ENCODE assay signal across 8 mouse cellular contexts in the genomic region with DNA sequence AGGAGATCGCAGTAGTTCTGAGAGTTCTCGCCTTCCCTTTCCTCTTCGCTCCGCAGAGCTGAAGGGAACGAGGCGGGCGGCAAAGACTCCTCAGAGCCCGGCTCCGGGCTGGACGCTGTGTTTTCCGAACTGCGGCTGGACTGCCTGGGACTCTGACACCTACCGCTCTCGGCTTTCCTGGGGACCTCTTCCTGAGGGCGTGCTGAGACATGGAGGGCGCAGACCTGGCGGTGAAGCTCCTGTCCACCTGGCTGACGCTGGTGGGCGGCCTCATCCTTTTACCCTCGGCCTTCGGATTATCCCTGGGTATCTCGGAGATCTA. TPM values are rescaled to one million over a fixed set of nuclear protein-coding genes. Genes with fewer than 3 reads are reported as not detected.
DNase-seq lines count a peak whose midpoint lies in the region; ATAC-seq and TF ChIP-seq lines count a peak whose summit lies in the region.

No protein-coding gene starts in this region.

- 2% methylated on average over 17 of the region's 22 CpGs for WGBS in heart, embryonic 14.5 days
- WGBS in forebrain, embryonic 12.5 days, result under 1% methylated on average over 22 of the region's 22 CpGs
- under 1% methylated on average over 22 of the region's 22 CpGs for WGBS in liver, embryonic 14.5 days (ENCODE audit: insufficient replicate concordance)

- H3K27me3 ChIP-seq in heart, embryonic 14.5 days (ENCODE audit: control insufficient read depth, insufficient read depth, low read length), result no peaks in the 10 kb centered on the region
- H3K27me3 ChIP-seq in forebrain, embryonic 12.5 days, result peaks cover 65% of the 10 kb centered on the region
- peaks cover 45% of the 10 kb centered on the region for H3K27me3 ChIP-seq in liver, embryonic 14.5 days (ENCODE audit: control insufficient read depth, insufficient read depth, low read length)

- TF ChIP-seq CTCF in liver, embryonic 14.5 days (IDR thresholded peaks at IDR 0.05; ENCODE audit: low read depth), result no peak

- H3K9me3 ChIP-seq in heart, embryonic 14.5 days (ENCODE audit: control insufficient read depth, low read length), result peaks cover 7% of the 10 kb centered on the region; the same call in 1 of the 2 replicates
- H3K9me3 ChIP-seq in forebrain, embryonic 12.5 days, result 0 out of 2 replicates have a peak, but pooled peaks cover 5% of the 10 kb centered on the region
- H3K9me3 ChIP-seq in liver, embryonic 14.5 days (ENCODE audit: control insufficient read depth, low read length), result no peaks in the 10 kb centered on the region

- H3K36me3 ChIP-seq in heart, embryonic 14.5 days (ENCODE audit: control insufficient read depth, insufficient read depth, low read length), result peaks cover 8% of the 10 kb centered on the region; the same call in 1 of the 2 replicates
- H3K36me3 ChIP-seq in forebrain, embryonic 12.5 days (replicated peaks), result no peaks in the 10 kb centered on the region
- H3K36me3 ChIP-seq in liver, embryonic 14.5 days (replicated peaks; ENCODE audit: control insufficient read depth, insufficient read depth, low read depth), result no peaks in the 10 kb centered on the region

- no peak for TF ChIP-seq EP300 in liver, embryonic 14.5 days (IDR thresholded peaks at IDR 0.05; ENCODE audit: low read depth)

- H3K4me1 ChIP-seq in heart, embryonic 14.5 days (ENCODE audit: control insufficient read depth in 2 of 2, insufficient read depth in 2 of 2, low read length in 2 of 2), result peaks cover 4 to 5% of the 10 kb centered on the region in 2 experiments; a peak in 1 of 4 replicates
- peaks cover 18% of the 10 kb centered on the region for H3K4me1 ChIP-seq in forebrain, embryonic 12.5 days
- no peaks in the 10 kb centered on the region for H3K4me1 ChIP-seq in liver, embryonic 14.5 days (replicated peaks; ENCODE audit: control insufficient read depth in 2 of 2, insufficient read depth in 2 of 2, low read length in 1 of 2)

- peak overlapping the region; percentile 83 to 94 for H3K27ac ChIP-seq in heart, embryonic 14.5 days (replicated peaks in 1 of 2; ENCODE audit: control insufficient read depth in 1 of 2, insufficient read depth in 1 of 2, low read depth in 2 of 2, low read length in 2 of 2)
- no peak overlapping the region for H3K27ac ChIP-seq in forebrain, embryonic 12.5 days
- H3K27ac ChIP-seq in liver, embryonic 14.5 days, result no peak overlapping the region

- peak overlapping the region; percentile 91 for H3K4me2 ChIP-seq in heart, embryonic 14.5 days (ENCODE audit: low read length)
- H3K4me2 ChIP-seq in forebrain, embryonic 12.5 days, result peak overlapping the region; percentile 99
- peak overlapping the region; percentile 67 for H3K4me2 ChIP-seq in liver, embryonic 14.5 days (ENCODE audit: low read depth)

- peak overlapping the region; percentile 78 to 80 for H3K4me3 ChIP-seq in heart, embryonic 14.5 days (ENCODE audit: control insufficient read depth in 1 of 2, insufficient read depth in 1 of 2, low read depth in 1 of 2, low read length in 2 of 2)
- H3K4me3 ChIP-seq in forebrain, embryonic 12.5 days (replicated peaks), result peak overlapping the region; percentile 57
- peak overlapping the region; percentile 56 to 62 for H3K4me3 ChIP-seq in liver, embryonic 14.5 days (ENCODE audit: insufficient read depth in 1 of 2, low read depth in 2 of 2, low read length in 2 of 2)

- peak; percentile 44; the same call in 1 of the 2 replicates for ATAC-seq in heart, embryonic 14.5 days (ENCODE audit: insufficient number of reproducible peaks, insufficient read depth, low FRiP score, low read depth)
- ATAC-seq in CD4-positive, CD25-positive, alpha-beta regulatory T cell, adult 4 months, result peak; percentile 40
- ATAC-seq in forebrain, embryonic 12.5 days (ENCODE audit: low FRiP score), result no peak
- ATAC-seq in liver, embryonic 14.5 days (ENCODE audit: insufficient read depth), result peak; percentile 11; the same call in 1 of the 2 replicates
- ATAC-seq in megakaryocyte progenitor cell, adult 5-6 weeks (replicated peaks; ENCODE audit: poor library complexity), result no peak; the same call in 1 of the 2 replicates

- no peak for DNase-seq in heart, adult 11 months
- DNase-seq in liver, embryonic 14.5 days (ENCODE audit: low read depth in 3 of 3, low spot score in 3 of 3), result no peak
- DNase-seq in MN1 (ENCODE audit: low spot score), result no peak
- DNase-seq in embryo, embryonic 9.5 days (ENCODE audit: extremely low spot score), result no peak

- H3K9ac ChIP-seq in heart, embryonic 14.5 days (ENCODE audit: low read length), result peak overlapping the region; percentile 92
- peak overlapping the region; percentile 59 for H3K9ac ChIP-seq in forebrain, embryonic 12.5 days
- H3K9ac ChIP-seq in liver, embryonic 14.5 days (replicated peaks), result peak overlapping the region; percentile 31

RNA-seq across cellular contexts. Expression of a gene that starts 1.0 kb away (rescaled TPM):
- polyA plus RNA-seq in heart, embryonic 14.5 days (2014; fragmentation: Nextera tagmentation; extraction: Ambion mirVana), result 12.1 and 14.9 TPM in 2 replicates
- 1 to 10 TPM in 1 of 2 experiments, under 1 TPM in 1; 0.48 to 1.1 TPM for polyA plus RNA-seq in CD4-positive, CD25-positive, alpha-beta regulatory T cell, adult 4 months (2017; shearing (Covaris generic))
- polyA plus RNA-seq in forebrain, embryonic 12.5 days (2016; fragmentation: Nextera tagmentation; extraction: Ambion mirVana), result 0.20 and 0.74 TPM in 2 replicates
- 0.68 and 0.77 TPM in 2 replicates for polyA plus RNA-seq in liver, embryonic 14.5 days (2012; rRNA removed)
- 0.94 and 1.4 TPM in 2 replicates for polyA plus RNA-seq in liver, embryonic 14.5 days (2014; fragmentation: Nextera tagmentation; extraction: Ambion mirVana)
- 0.07 TPM in 1 of 2 replicates, not detected in the other for total RNA-seq in megakaryocyte progenitor cell, adult 5-6 weeks (2015)
- 0.27 and 0.37 TPM in 2 replicates for total RNA-seq in megakaryocyte progenitor cell, adult 5-6 weeks (2017)

RNA-seq across cellular contexts. Expression of a gene that starts 25.8 kb away (rescaled TPM):
- 32.3 and 33.8 TPM in 2 replicates for polyA plus RNA-seq in heart, embryonic 14.5 days (2014; fragmentation: Nextera tagmentation; extraction: Ambion mirVana)
- polyA plus RNA-seq in CD4-positive, CD25-positive, alpha-beta regulatory T cell, adult 4 months (2017; shearing (Covaris generic)), result 10 to 100 TPM; 32.8 to 33.7 TPM
- polyA plus RNA-seq in forebrain, embryonic 12.5 days (2016; fragmentation: Nextera tagmentation; extraction: Ambion mirVana), result 24.1 and 28.5 TPM in 2 replicates
- 7.1 and 10.4 TPM in 2 replicates for polyA plus RNA-seq in liver, embryonic 14.5 days (2012; rRNA removed)
- polyA plus RNA-seq in liver, embryonic 14.5 days (2014; fragmentation: Nextera tagmentation; extraction: Ambion mirVana), result 11.5 and 13.1 TPM in 2 replicates
- 25.6 and 33.5 TPM in 2 replicates for total RNA-seq in megakaryocyte progenitor cell, adult 5-6 weeks (2015)
- 33.9 and 44.7 TPM in 2 replicates for total RNA-seq in megakaryocyte progenitor cell, adult 5-6 weeks (2017)

RNA-seq across cellular contexts. Expression of a gene that starts 48.1 kb away (rescaled TPM):
- polyA plus RNA-seq in heart, embryonic 14.5 days (2014; fragmentation: Nextera tagmentation; extraction: Ambion mirVana), result 154 and 159 TPM in 2 replicates
- polyA plus RNA-seq in CD4-positive, CD25-positive, alpha-beta regulatory T cell, adult 4 months (2017; shearing (Covaris generic)), result 100 to 1,000 TPM; 122 to 153 TPM
- polyA plus RNA-seq in forebrain, embryonic 12.5 days (2016; fragmentation: Nextera tagmentation; extraction: Ambion mirVana), result 174 and 181 TPM in 2 replicates
- polyA plus RNA-seq in liver, embryonic 14.5 days (2012; rRNA removed), result 27.8 and 49.4 TPM in 2 replicates
- 164 and 180 TPM in 2 replicates for polyA plus RNA-seq in liver, embryonic 14.5 days (2014; fragmentation: Nextera tagmentation; extraction: Ambion mirVana)
- total RNA-seq in megakaryocyte progenitor cell, adult 5-6 weeks (2015), result 97.1 and 108 TPM in 2 replicates
- 176 and 192 TPM in 2 replicates for total RNA-seq in megakaryocyte progenitor cell, adult 5-6 weeks (2017)

RNA-seq across cellular contexts. Expression of a gene that starts 48.2 kb away (rescaled TPM):
- 8.6 and 12.2 TPM in 2 replicates for polyA plus RNA-seq in heart, embryonic 14.5 days (2014; fragmentation: Nextera tagmentation; extraction: Ambion mirVana)
- polyA plus RNA-seq in CD4-positive, CD25-positive, alpha-beta regulatory T cell, adult 4 months (2017; shearing (Covaris generic)), result 10 to 100 TPM; 12.2 to 18.9 TPM
- polyA plus RNA-seq in forebrain, embryonic 12.5 days (2016; fragmentation: Nextera tagmentation; extraction: Ambion mirVana), result 29.5 and 31.7 TPM in 2 replicates
- 7.3 and 13.9 TPM in 2 replicates for polyA plus RNA-seq in liver, embryonic 14.5 days (2012; rRNA removed)
- polyA plus RNA-seq in liver, embryonic 14.5 days (2014; fragmentation: Nextera tagmentation; extraction: Ambion mirVana), result 12.2 and 12.4 TPM in 2 replicates
- 17.5 and 29.2 TPM in 2 replicates for total RNA-seq in megakaryocyte progenitor cell, adult 5-6 weeks (2015)
- 20.3 and 21.2 TPM in 2 replicates for total RNA-seq in megakaryocyte progenitor cell, adult 5-6 weeks (2017)

Comparison
In these comparisons a context has a peak if more than half of its experiments do, and no peak if none do; other contexts are left out.
1. ATAC-seq: peak in heart, embryonic 14.5 days (single experiment), CD4-positive, CD25-positive, alpha-beta regulatory T cell, adult 4 months (single experiment) and liver, embryonic 14.5 days (single experiment); none in forebrain, embryonic 12.5 days (single experiment) and megakaryocyte progenitor cell, adult 5-6 weeks (single experiment).
2. H3K27ac ChIP-seq: peak in heart, embryonic 14.5 days (2 of 2); none in forebrain, embryonic 12.5 days (single experiment) and liver, embryonic 14.5 days (single experiment).
3. H3K9ac ChIP-seq: peak in every context shown above with its lines; median percentile 92 in heart, embryonic 14.5 days; 59 in forebrain, embryonic 12.5 days; 31 in liver, embryonic 14.5 days.
4. Peak in every context shown above with its lines, with median percentiles within 50 percentile points of each other: H3K4me2 ChIP-seq and H3K4me3 ChIP-seq.